Mouse (Mus musculus): ENCODE measurements around the gene Selenot. TPM values are rescaled to one million over a fixed set of nuclear protein-coding genes. Genes with fewer than 3 reads are reported as not detected.

Selenot gene
- total RNA-seq, 2 experiments from 2014 or later, result 164 to 166 TPM

DNA sequence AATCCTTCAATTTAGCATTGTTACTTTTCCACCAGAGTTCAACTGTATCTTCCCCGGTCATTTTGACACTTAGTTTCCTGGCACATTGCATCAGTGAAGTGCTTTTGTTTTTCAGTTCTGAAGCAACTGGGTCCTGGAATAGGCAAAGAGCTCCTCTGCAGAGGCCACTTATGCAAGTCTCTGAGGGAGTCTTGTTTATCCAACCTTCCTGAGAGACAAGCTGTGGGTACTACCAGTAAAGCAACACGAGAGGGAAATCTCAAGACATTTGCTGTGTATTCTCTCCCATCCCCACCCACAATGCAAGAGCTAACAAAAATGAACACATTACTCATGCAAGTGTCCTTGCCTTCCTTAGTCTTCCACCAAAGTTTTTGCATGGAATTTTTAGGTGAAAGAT is 55.3 kb downstream of the Selenot start:
- DNase-seq (ENCODE audit: low spot score in 2 of 2), result no peak

DNA sequence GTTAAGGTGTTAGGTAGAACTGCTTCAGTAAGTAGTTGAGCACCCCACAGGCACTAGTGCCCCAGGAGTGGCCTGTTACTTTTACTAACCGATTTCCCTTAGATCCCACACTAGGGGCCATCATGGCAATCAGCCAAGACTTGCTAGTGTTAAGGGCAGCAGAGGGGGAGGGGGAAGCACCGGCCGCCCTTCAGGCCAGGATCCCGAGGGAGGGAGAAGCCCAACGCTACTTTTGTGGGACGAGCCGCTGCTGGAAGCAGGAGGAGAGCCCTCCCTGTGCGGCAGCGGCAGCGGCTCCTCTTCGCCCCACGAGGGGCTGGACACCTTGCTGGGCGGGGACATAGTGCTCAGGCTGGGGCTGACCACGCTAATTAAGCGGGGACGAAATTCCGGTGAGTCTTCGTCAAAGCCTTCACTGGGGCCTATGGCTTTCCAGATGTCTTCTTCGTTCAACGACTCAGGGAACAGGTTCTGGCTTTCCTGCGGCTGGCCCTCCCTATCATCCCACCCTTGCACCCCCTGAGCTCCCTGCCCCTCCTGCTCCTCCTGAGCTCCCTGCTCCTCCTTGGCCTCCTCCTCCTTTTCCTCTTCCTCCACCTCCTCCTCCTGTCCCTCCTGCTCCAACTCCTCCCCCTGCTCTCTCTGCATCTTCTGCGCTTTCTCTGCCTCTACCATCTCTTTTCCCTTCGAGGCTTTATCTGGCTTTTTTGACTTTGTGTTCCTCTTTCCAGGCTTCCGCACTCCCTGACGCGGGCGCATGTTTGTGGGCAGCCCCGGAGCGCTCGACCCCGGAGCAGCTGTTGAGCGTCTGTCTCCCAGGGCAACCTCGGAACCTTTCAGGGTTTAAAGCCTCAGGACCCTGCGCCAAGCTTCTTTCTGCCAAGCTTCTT is 60.2 kb downstream of the Selenot start, which contains the start of gene Erich6:
Gene Erich6 (minus strand): TSS at position 802 of the 890 bp plus-strand sequence.
- peak in 1 of 2 experiments; percentile 5 for DNase-seq (ENCODE audit: low spot score in 2 of 2)

Other genes starting within 250 kb of the Selenot start
- gene Tsc22d2, start 161.9 kb upstream of the Selenot start, total RNA-seq (2021), result 10 to 100 TPM; 37.6 to 38.0 TPM
- gene Eif2a, start 50.8 kb upstream of the Selenot start, total RNA-seq (2021), result 10 to 100 TPM; 48.3 to 49.8 TPM
- 10 to 100 TPM; 30.3 to 30.8 TPM for gene Serp1, start 50.7 kb upstream of the Selenot start, total RNA-seq (2021)
- gene Erich6, start 60.6 kb downstream of the Selenot start, total RNA-seq (2021), result 1 to 10 TPM in 1 of 2 experiments, under 1 TPM in 1; 0.58 to 1.5 TPM
- gene Siah2, start 115.8 kb downstream of the Selenot start, total RNA-seq (2021), result 10 to 100 TPM; 18.8 to 20.2 TPM
- gene Mindy4b-ps, start 245.7 kb downstream of the Selenot start, total RNA-seq (2021), result under 1 TPM; 0.81 to 0.93 TPM

Data from layer of hippocampus, postnatal 14 days (tissue).